Mouse (Mus musculus) adrenal gland, postnatal 25 days (tissue): ENCODE measurements around the gene Ces2b. TPM values are rescaled to one million over a fixed set of nuclear protein-coding genes. Genes with fewer than 3 reads are reported as not detected.

Experiments
- total RNA-seq: library from RNA; stranded (reverse); gene quantifications from 2 replicates; pipeline ENCODE4 v1.2.3, GENCODE M21; 2021

Gene Ces2b
- total RNA-seq, 1 experiment from 2014 or later: 0.39 TPM

Other genes starting within 250 kb of the Ces2b start
- 31.0 and 32.4 TPM in 2 replicates for gene Pdp2, start 240.1 kb upstream of the Ces2b start, total RNA-seq
- gene Cdh16, start 207.2 kb upstream of the Ces2b start, total RNA-seq: not detected in 2 replicates
- gene Rrad, start 200.2 kb upstream of the Ces2b start, total RNA-seq: 3.9 TPM in 2 replicates
- 44.1 and 62.7 TPM in 2 replicates for gene Ciao2b, start 189.6 kb upstream of the Ces2b start, total RNA-seq
- gene Ces2a, start 97.6 kb upstream of the Ces2b start, total RNA-seq: 2.0 TPM in 1 of 2 replicates, not detected in the other
- not detected in 2 replicates for gene Ces2c, start 15.5 kb downstream of the Ces2b start, total RNA-seq
- gene Ces2e, start 94.7 kb downstream of the Ces2b start, total RNA-seq: 2.7 and 3.0 TPM in 2 replicates
- not detected in 2 replicates for gene Ces2f, start 115.8 kb downstream of the Ces2b start, total RNA-seq
- gene Ces2g, start 130.1 kb downstream of the Ces2b start, total RNA-seq: 1.3 and 2.0 TPM in 2 replicates
- not detected in 2 replicates for gene Ces2h, start 169.3 kb downstream of the Ces2b start, total RNA-seq
- 16.0 TPM in 1 of 2 replicates, not detected in the other for gene Ces3a, start 217.0 kb downstream of the Ces2b start, total RNA-seq